Mouse (Mus musculus) lung, embryonic 14.5 days (tissue): ENCODE data around the gene Rab3gap2. TPM values are rescaled to one million over a fixed set of nuclear protein-coding genes. Genes with fewer than 3 reads are reported as not detected.

Experiments
- ATAC-seq: fragments of 200-750 bp; cut with Nextera tagmentation; 2 replicates; pipeline ENCODE4 v1.8.0; 2017; ENCODE audit warnings: mild to moderate bottlenecking, moderate TSS enrichment, moderate library complexity; ENCODE audit not compliant: insufficient read depth
- DNase-seq: peaks from one replicate; pipeline ENCODE4 v3.0.0-alpha.2; 2015
- H3K27ac ChIP-seq: fragments of 300-500 bp; sonication (generic); 2 replicates; pipeline ENCODE4 v1.5.1; 2014; ENCODE audit warnings: low read depth, mild to moderate bottlenecking, moderate library complexity
- H3K27me3 ChIP-seq: fragments of 300-500 bp; sonication (generic); 2 replicates; pipeline ENCODE4 v1.6.1; 2014; ENCODE audit warnings: low read length, control low read depth; ENCODE audit not compliant: insufficient read depth
- H3K36me3 ChIP-seq: fragments of 300-500 bp; sonication (generic); 2 replicates; pipeline ENCODE4 v1.6.1; 2014; ENCODE audit warnings: control low read depth; ENCODE audit not compliant: insufficient read depth
- H3K4me1 ChIP-seq: fragments of 300-500 bp; sonication (generic); 2 replicates; pipeline ENCODE4 v1.6.1; 2014; ENCODE audit warnings: antibody characterized with exemption, control low read depth; ENCODE audit not compliant: insufficient read depth
- H3K4me2 ChIP-seq: fragments of 300-500 bp; sonication (generic); 2 replicates; pipeline ENCODE4 v1.6.1; 2014; ENCODE audit warnings: mild to moderate bottlenecking
- H3K4me3 ChIP-seq: fragments of 300-500 bp; sonication (generic); 2 replicates; pipeline ENCODE4 v1.5.1; 2014; ENCODE audit warnings: low read depth, low read length
- H3K9ac ChIP-seq: fragments of 300-500 bp; sonication (generic); 2 replicates; pipeline ENCODE4 v1.6.1; 2014
- H3K9me3 ChIP-seq: fragments of 300-500 bp; sonication (generic); 2 replicates; pipeline ENCODE4 v1.6.1; 2016; ENCODE audit warnings: low read depth, low read length, control low read depth
- CTCF ChIP-seq: IDR thresholded peaks from 2 replicates; pipeline ENCODE4 v1.5.1; 2016; ENCODE audit warnings: antibody characterized with exemption, low read depth
- WGBS: fragments of 180-500 bp; shearing (Covaris S2); extraction: QIAGEN DNeasy Blood & Tissue Kit; methylation state at CpG from one replicate; pipeline ENCODE4 v1.1.7; 2014; 5-methylcytosine and 5-hydroxymethylcytosine counted together
- polyA plus RNA-seq: library from polyadenylated mRNA; unstranded; fragments of >200 nt; fragmentation: Nextera tagmentation; extraction: Ambion mirVana; gene quantifications from 2 replicates; pipeline ENCODE4 v1.2.1, GENCODE M21; 2014

Gene Rab3gap2
- polyA plus RNA-seq, 1 experiment from 2014 or later, result 21.9 TPM

DNA sequence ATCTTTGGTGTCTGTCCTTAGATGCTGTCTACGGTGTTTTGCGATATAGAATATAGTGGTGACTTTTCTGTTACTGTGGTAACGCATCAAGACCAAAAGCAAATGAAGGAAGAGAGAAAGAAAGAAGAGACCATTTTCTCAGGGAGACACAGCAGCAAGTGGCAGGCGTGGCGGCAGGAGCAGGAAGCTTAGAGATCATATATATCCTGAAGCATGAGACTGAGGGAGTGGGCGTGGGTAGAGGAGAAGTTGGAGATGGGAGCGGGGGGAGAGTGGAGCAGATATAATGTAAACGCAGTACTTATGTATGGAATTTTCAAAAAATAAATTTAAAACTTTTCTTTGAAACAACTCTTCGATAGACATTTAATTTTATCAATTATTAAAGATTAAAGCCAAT lies 14.0 kb upstream of the Rab3gap2 start:
- Histone ChIP-seq H3K4me2 (no peak overlapping the region), H3K4me1 (0 out of 2 replicates have a peak, but pooled peaks cover 3% of the 10 kb centered on the region), H3K9ac (no peak overlapping the region), H3K9me3 (no peaks in the 10 kb centered on the region), H3K36me3 (no peaks in the 10 kb centered on the region), H3K27ac (no peak overlapping the region), H3K4me3 (no peak overlapping the region), H3K27me3 (no peaks in the 10 kb centered on the region)
- TF ChIP-seq CTCF, result no peak
- DNase-seq, result no peak
- 82% methylated on average over 9 of the region's 9 CpGs for WGBS
- ATAC-seq, result no peak

GRCm38 (mm10) chr1:185192087-185192486 lies 11.8 kb upstream of the Rab3gap2 start:
- H3K36me3 ChIP-seq, result no peaks in the 10 kb centered on the region
- TF ChIP-seq CTCF, result no peak
- no peak overlapping the region for H3K27ac ChIP-seq
- no peak overlapping the region for H3K9ac ChIP-seq
- no peak for DNase-seq
- no peak overlapping the region for H3K4me3 ChIP-seq
- no peaks in the 10 kb centered on the region for H3K27me3 ChIP-seq
- H3K4me1 ChIP-seq, result 0 out of 2 replicates have a peak, but pooled peaks cover 3% of the 10 kb centered on the region
- H3K9me3 ChIP-seq, result no peaks in the 10 kb centered on the region
- no peak overlapping the region for H3K4me2 ChIP-seq
- 49% methylated on average over 8 of the region's 8 CpGs for WGBS
- no peak for ATAC-seq

DNA sequence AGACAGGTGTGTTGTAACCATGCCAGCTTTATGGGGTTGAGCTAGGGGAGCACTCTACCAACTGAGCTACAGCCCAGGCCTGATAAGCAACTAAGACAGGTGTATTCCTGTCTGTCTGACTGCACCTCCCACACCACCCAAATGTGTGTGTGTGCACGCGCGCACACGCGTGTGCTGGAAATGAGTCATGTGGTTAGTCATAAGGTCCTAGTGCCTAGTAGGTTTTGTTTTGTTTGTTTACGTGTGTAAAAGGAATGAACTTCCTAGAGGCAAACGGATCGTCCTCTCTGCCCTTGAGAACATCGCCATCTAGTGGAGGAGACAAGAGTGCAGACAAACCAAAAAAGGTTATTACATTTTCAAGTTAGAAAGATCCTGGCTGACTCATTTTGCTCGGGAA lies 10.4 kb upstream of the Rab3gap2 start:
- H3K27ac ChIP-seq, result no peak overlapping the region
- no peaks in the 10 kb centered on the region for H3K4me1 ChIP-seq
- H3K27me3 ChIP-seq, result no peaks in the 10 kb centered on the region
- H3K4me3 ChIP-seq, result no peak overlapping the region
- no peak overlapping the region for H3K9ac ChIP-seq
- no peaks in the 10 kb centered on the region for H3K36me3 ChIP-seq
- ATAC-seq (peak; percentile 47; the same call in 1 of the 2 replicates), DNase-seq (peak; percentile 90)
- H3K9me3 ChIP-seq, result no peaks in the 10 kb centered on the region
- WGBS, result 16% methylated on average over 10 of the region's 10 CpGs
- H3K4me2 ChIP-seq, result peak overlapping the region; percentile 21; the same call in 1 of the 2 replicates
- peak; percentile 92 for TF ChIP-seq CTCF

GRCm38 (mm10) chr1:185196323-185196722 lies 7.6 kb upstream of the Rab3gap2 start:
- DNase-seq (no peak), ATAC-seq (no peak)
- Histone ChIP-seq H3K4me3 (no peak overlapping the region), H3K27ac (no peak overlapping the region), H3K9me3 (no peaks in the 10 kb centered on the region), H3K9ac (no peak overlapping the region), H3K4me1 (no peaks in the 10 kb centered on the region), H3K36me3 (no peaks in the 10 kb centered on the region), H3K4me2 (no peak overlapping the region), H3K27me3 (no peaks in the 10 kb centered on the region)
- WGBS, result 53% methylated on average over 3 of the region's 3 CpGs
- TF ChIP-seq CTCF, result no peak

- DNase-seq (no peak), ATAC-seq (no peak)
- no peak overlapping the region for H3K4me3 ChIP-seq
- no peaks in the 10 kb centered on the region for H3K9me3 ChIP-seq
- 0 out of 2 replicates have a peak, but pooled peaks cover 10% of the 10 kb centered on the region for H3K4me1 ChIP-seq
- 68% methylated on average over 22 of the region's 22 CpGs for WGBS
- H3K27ac ChIP-seq, result no peak overlapping the region
- TF ChIP-seq CTCF, result no peak
- H3K36me3 ChIP-seq, result no peaks in the 10 kb centered on the region
- H3K9ac ChIP-seq, result no peak overlapping the region
- no peaks in the 10 kb centered on the region for H3K27me3 ChIP-seq
- H3K4me2 ChIP-seq, result no peak overlapping the region
These were observed 3.1 kb upstream of the Rab3gap2 start for GRCm38 (mm10) chr1:185200571-185201395.

GRCm38 (mm10) chr1:185201994-185202393 lies 1.9 kb upstream of the Rab3gap2 start:
- DNase-seq (no peak), ATAC-seq (no peak)
- 0 out of 2 replicates have a peak, but pooled peaks have one; percentile 8 for TF ChIP-seq CTCF
- Histone ChIP-seq H3K9me3 (no peaks in the 10 kb centered on the region), H3K27ac (no peak overlapping the region), H3K4me2 (no peak overlapping the region), H3K27me3 (no peaks in the 10 kb centered on the region), H3K4me3 (no peak overlapping the region), H3K36me3 (no peaks in the 10 kb centered on the region), H3K4me1 (0 out of 2 replicates have a peak, but pooled peaks cover 10% of the 10 kb centered on the region), H3K9ac (no peak overlapping the region)
- whole genome bisulfite sequencing, result 64% methylated on average over 2 of the region's 2 CpGs

DNA sequence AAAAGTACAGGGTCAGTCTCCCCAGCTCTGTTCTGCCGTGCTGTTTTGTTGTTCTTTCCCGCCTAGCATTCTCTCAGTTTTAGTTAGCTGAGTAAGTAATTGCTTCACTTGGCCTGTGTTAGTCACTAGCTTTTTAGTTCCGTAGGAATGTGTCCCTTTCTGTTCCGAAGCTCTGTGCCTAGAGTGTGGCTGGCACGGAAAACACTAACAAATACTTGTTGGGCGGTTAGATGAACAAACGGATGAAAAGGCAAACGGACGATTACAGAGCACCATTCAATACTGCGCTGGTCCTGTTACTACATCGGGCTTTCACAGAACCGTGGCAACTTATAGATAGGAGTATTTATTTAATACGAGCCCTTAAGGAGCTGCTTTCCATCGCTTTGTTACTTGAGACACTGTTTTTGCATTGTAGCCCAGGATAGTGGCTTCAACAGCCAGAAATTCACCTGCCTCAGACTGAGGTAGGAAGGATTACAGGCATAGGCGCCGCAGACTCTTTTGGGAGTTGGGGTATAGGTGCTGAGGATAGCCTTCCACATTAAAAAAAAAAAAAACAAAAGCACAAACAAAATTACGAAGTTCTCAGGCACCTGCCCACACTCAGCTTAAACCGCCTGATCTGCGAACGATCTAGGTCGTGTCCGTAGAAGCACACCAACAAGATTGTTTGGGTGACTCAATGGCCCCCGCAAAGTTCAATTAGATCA lies 565 bp upstream of the Rab3gap2 start:
- DNase-seq (peak; percentile 77), ATAC-seq (no peak)
- Histone ChIP-seq H3K36me3 (0 out of 2 replicates have a peak, but pooled peaks cover 3% of the 10 kb centered on the region), H3K4me2 (peak overlapping the region; percentile 90), H3K9me3 (no peaks in the 10 kb centered on the region), H3K27ac (peak overlapping the region; percentile 85), H3K27me3 (no peaks in the 10 kb centered on the region), H3K4me3 (peak overlapping the region; percentile 96), H3K4me1 (0 out of 2 replicates have a peak, but pooled peaks cover 10% of the 10 kb centered on the region), H3K9ac (peak overlapping the region; percentile 85)
- 2% methylated on average over 23 of the region's 23 CpGs for WGBS
- no peak for TF ChIP-seq CTCF
